Mouse (Mus musculus): ENCODE data around the gene Gm44790. TPM values are rescaled to one million over a fixed set of nuclear protein-coding genes. Genes with fewer than 3 reads are reported as not detected.

Gene Gm44790
- polyA plus RNA-seq, 1 experiment from 2014 or later = not detected

DNA sequence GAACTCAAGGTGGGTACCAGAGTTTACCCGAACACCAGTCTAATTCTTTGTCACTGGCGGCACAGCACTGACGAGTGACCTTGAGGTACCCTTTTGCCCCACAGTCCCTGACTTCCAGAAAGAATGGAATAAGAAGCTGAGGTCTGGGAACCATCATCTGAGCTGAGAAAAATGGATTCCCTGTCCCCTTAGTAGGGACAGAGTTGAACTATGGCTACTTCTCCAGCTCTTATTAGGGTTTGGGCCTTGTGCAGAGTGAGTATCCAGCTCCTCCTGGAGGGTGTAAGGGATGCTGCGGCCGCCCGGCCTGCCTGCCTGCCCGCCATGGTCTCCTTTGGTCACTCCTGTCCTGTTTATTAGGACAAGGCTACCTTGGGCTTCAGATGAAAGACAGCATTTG is 46.6 kb downstream of the Gm44790 start:
- Histone ChIP-seq H3K36me3 (ENCODE audit: control insufficient read depth, insufficient read depth, low read length) (peaks cover 3% of the 10 kb centered on the region; the same call in 1 of the 2 replicates), H3K9me3 (ENCODE audit: control insufficient read depth, low read length) (no peaks in the 10 kb centered on the region), H3K27me3 (ENCODE audit: control insufficient read depth, insufficient read depth, low read length) (no peaks in the 10 kb centered on the region), H3K4me1 (replicated peaks; ENCODE audit: control insufficient read depth, insufficient read depth, low read length) (no peaks in the 10 kb centered on the region; the same call in 1 of the 2 replicates), H3K9ac (ENCODE audit: low read depth, low read length) (peak overlapping the region; percentile 55), H3K4me2 (replicated peaks; ENCODE audit: low read depth, low read length) (peak overlapping the region; percentile 51), H3K4me3 (ENCODE audit: low read depth, low read length) (peak overlapping the region; percentile 34), H3K27ac (ENCODE audit: low read depth, low read length) (peak overlapping the region; percentile 88)
- DNase-seq (ENCODE audit: low spot score) (peak; percentile 35), ATAC-seq (ENCODE audit: low FRiP score) (peak; percentile 15; the same call in 1 of the 2 replicates)
- 62% methylated on average over 7 of the region's 7 CpGs for WGBS

DNA sequence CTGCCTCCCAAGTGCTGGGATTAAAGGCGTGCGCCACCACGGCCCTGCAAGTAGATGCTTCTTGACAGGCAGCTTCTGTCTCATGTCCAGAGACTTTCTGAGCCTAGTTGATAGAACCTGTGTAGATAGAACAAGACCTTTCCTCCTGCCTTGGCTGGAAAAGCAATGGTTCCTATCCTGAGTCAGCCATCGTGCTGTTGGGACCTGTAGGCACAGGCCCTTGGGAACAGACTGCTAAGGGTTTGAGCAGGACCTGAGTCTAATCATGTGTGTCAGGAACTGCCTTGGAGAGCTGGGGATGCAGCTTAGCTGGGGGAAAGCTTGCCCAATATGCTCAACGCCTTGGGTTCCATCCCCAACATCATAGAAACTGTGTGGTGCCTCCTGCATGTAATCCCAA is 47.6 kb downstream of the Gm44790 start:
- Histone ChIP-seq H3K36me3 (ENCODE audit: control insufficient read depth, insufficient read depth, low read length) (peaks cover 3% of the 10 kb centered on the region; the same call in 1 of the 2 replicates), H3K9ac (ENCODE audit: low read depth, low read length) (no peak overlapping the region), H3K27me3 (ENCODE audit: control insufficient read depth, insufficient read depth, low read length) (no peaks in the 10 kb centered on the region), H3K9me3 (ENCODE audit: control insufficient read depth, low read length) (no peaks in the 10 kb centered on the region), H3K4me2 (replicated peaks; ENCODE audit: low read depth, low read length) (no peak overlapping the region), H3K27ac (ENCODE audit: low read depth, low read length) (no peak overlapping the region), H3K4me3 (ENCODE audit: low read depth, low read length) (no peak overlapping the region), H3K4me1 (replicated peaks; ENCODE audit: control insufficient read depth, insufficient read depth, low read length) (no peaks in the 10 kb centered on the region; the same call in 1 of the 2 replicates)
- DNase-seq (ENCODE audit: low spot score) = no peak
- 98% methylated on average over 5 of the region's 5 CpGs for whole genome bisulfite sequencing
- no peak for ATAC-seq (ENCODE audit: low FRiP score)

DNA sequence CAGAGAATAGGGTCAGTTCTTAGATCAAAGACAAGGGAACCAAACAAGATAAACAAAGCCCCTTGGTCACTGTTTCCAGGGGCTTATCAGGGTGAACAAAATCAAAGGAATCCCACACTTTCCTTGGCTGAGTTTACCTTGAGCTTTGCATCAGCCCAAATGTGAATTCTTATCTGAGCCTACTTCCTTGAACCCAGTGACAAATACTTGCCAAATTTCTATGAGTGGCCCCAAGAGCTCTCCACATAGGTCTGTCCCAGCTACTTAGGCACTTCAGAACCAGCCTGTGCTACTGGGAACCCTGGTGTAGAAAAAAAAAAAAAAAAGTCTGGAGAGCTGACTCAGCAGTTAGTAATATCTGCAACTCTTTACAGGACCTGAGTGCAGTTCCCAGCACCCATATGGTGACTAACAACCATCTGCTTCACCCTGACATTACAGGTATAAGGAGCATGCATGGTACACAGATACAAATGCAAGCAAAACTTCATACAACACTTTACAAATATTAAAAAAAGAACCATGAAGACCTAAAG is 48.3 kb downstream of the Gm44790 start:
- H3K9me3 ChIP-seq (ENCODE audit: control insufficient read depth, low read length) = no peaks in the 10 kb centered on the region
- no peak overlapping the region for H3K9ac ChIP-seq (ENCODE audit: low read depth, low read length)
- H3K4me3 ChIP-seq (ENCODE audit: low read depth, low read length) = no peak overlapping the region
- H3K4me2 ChIP-seq (replicated peaks; ENCODE audit: low read depth, low read length) = no peak overlapping the region
- no peak overlapping the region for H3K27ac ChIP-seq (ENCODE audit: low read depth, low read length)
- DNase-seq (ENCODE audit: low spot score) = no peak
- no peaks in the 10 kb centered on the region for H3K27me3 ChIP-seq (ENCODE audit: control insufficient read depth, insufficient read depth, low read length)
- no peak for ATAC-seq (ENCODE audit: low FRiP score)
- H3K4me1 ChIP-seq (replicated peaks; ENCODE audit: control insufficient read depth, insufficient read depth, low read length) = no peaks in the 10 kb centered on the region; the same call in 1 of the 2 replicates
- peaks cover 3% of the 10 kb centered on the region; the same call in 1 of the 2 replicates for H3K36me3 ChIP-seq (ENCODE audit: control insufficient read depth, insufficient read depth, low read length)

DNA sequence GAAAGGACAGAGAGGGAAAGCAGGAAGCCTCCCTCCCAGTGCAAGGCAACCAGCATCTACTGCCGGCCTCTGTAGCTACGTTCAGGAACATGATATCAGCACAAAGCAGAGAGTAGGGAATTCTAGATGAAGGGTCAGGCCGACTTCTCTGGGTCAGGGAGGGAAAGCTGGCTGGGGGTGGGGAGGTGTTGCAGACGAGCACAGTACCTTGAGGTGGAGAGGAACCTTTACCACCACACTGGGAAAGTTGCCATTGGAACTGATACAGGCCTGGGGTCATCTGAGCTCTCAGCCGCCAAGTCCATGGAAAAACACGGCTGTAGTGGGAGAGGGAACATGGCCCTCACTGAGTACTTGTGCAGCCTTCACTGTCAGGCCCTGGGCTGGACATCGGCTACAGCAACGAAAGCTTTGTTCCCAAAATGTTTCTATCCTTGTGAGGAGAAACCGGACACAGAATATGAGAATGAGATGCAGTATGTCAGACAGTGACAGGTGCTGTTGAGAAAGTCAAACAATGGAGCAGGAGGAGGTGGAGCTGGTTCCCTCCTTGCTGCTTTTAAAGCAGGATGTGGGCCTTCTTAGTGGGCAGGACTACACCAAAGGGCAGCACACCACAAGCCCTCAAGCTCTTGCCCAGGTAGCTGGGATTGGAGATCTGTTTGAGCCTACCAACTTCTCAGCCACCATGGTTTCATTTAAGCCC is 49.2 kb downstream of the Gm44790 start:
- H3K9ac ChIP-seq (ENCODE audit: low read depth, low read length) = no peak overlapping the region
- 0 out of 2 replicates have a peak overlapping the region, but pooled peaks have one; percentile 12 for H3K27ac ChIP-seq (ENCODE audit: low read depth, low read length)
- WGBS = 79% methylated on average over 9 of the region's 9 CpGs
- H3K36me3 ChIP-seq (ENCODE audit: control insufficient read depth, insufficient read depth, low read length) = no peaks in the 10 kb centered on the region
- H3K9me3 ChIP-seq (ENCODE audit: control insufficient read depth, low read length) = no peaks in the 10 kb centered on the region
- H3K27me3 ChIP-seq (ENCODE audit: control insufficient read depth, insufficient read depth, low read length) = no peaks in the 10 kb centered on the region
- no peak overlapping the region for H3K4me3 ChIP-seq (ENCODE audit: low read depth, low read length)
- DNase-seq (ENCODE audit: low spot score) (no peak), ATAC-seq (ENCODE audit: low FRiP score) (no peak)
- no peaks in the 10 kb centered on the region; the same call in 1 of the 2 replicates for H3K4me1 ChIP-seq (replicated peaks; ENCODE audit: control insufficient read depth, insufficient read depth, low read length)
- no peak overlapping the region for H3K4me2 ChIP-seq (replicated peaks; ENCODE audit: low read depth, low read length)

DNA sequence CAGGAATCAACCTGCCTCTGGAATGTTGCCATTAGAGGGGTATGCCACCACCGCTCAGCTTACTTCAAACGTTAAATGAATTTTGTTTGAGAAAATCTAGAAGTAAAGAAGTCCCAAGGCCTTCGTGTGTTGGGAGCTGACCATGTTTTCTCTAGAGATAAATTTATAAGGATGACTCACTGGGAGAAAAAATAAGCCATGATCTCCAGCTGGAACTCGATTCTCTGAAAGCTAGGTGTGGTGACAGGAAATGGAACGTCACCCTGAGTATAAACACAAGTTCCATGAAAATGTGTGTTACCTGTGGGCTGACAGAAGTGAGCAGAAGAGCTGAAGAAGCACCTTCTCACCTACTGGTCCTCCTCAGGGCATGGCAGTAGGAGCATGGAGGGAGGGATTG is 50.5 kb downstream of the Gm44790 start:
- no peaks in the 10 kb centered on the region for H3K36me3 ChIP-seq (ENCODE audit: control insufficient read depth, insufficient read depth, low read length)
- H3K27ac ChIP-seq (ENCODE audit: low read depth, low read length) = no peak overlapping the region
- no peaks in the 10 kb centered on the region for H3K9me3 ChIP-seq (ENCODE audit: control insufficient read depth, low read length)
- H3K27me3 ChIP-seq (ENCODE audit: control insufficient read depth, insufficient read depth, low read length) = no peaks in the 10 kb centered on the region
- no peak for ATAC-seq (ENCODE audit: low FRiP score)
- no peaks in the 10 kb centered on the region for H3K4me1 ChIP-seq (replicated peaks; ENCODE audit: control insufficient read depth, insufficient read depth, low read length)
- DNase-seq (ENCODE audit: low spot score) = no peak
- H3K4me2 ChIP-seq (replicated peaks; ENCODE audit: low read depth, low read length) = no peak overlapping the region
- no peak overlapping the region for H3K4me3 ChIP-seq (ENCODE audit: low read depth, low read length)
- WGBS = 92% methylated on average over 5 of the region's 5 CpGs
- no peak overlapping the region for H3K9ac ChIP-seq (ENCODE audit: low read depth, low read length)

DNA sequence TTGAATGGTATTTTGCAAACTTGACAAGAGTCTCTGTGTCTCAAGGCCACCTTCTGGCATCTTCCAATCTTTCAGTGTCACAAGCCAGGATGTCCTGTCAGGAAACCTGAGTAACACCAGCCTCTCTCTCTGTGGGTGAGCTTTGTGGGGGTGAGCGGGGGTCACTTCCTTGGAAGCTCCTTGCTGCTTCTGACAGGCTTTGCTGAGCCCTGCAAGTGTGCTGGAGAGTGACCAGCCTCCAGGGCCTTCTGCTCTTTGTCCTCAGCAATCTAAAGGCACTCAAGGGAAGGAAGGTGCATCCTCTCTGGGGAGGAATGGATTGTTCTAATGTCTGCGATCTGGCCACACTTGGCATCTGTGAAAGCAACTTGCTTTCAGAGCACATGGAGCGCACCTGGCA is 52.9 kb downstream of the Gm44790 start:
- no peak overlapping the region for H3K4me2 ChIP-seq (replicated peaks; ENCODE audit: low read depth, low read length)
- H3K27ac ChIP-seq (ENCODE audit: low read depth, low read length) = peak overlapping the region; percentile 36; the same call in 1 of the 2 replicates
- no peaks in the 10 kb centered on the region for H3K4me1 ChIP-seq (replicated peaks; ENCODE audit: control insufficient read depth, insufficient read depth, low read length)
- DNase-seq (ENCODE audit: low spot score) (no peak), ATAC-seq (ENCODE audit: low FRiP score) (no peak)
- no peaks in the 10 kb centered on the region for H3K36me3 ChIP-seq (ENCODE audit: control insufficient read depth, insufficient read depth, low read length)
- no peaks in the 10 kb centered on the region for H3K9me3 ChIP-seq (ENCODE audit: control insufficient read depth, low read length)
- no peak overlapping the region for H3K4me3 ChIP-seq (ENCODE audit: low read depth, low read length)
- WGBS = 60% methylated on average over 3 of the region's 3 CpGs
- H3K9ac ChIP-seq (ENCODE audit: low read depth, low read length) = no peak overlapping the region
- no peaks in the 10 kb centered on the region for H3K27me3 ChIP-seq (ENCODE audit: control insufficient read depth, insufficient read depth, low read length)

DNA sequence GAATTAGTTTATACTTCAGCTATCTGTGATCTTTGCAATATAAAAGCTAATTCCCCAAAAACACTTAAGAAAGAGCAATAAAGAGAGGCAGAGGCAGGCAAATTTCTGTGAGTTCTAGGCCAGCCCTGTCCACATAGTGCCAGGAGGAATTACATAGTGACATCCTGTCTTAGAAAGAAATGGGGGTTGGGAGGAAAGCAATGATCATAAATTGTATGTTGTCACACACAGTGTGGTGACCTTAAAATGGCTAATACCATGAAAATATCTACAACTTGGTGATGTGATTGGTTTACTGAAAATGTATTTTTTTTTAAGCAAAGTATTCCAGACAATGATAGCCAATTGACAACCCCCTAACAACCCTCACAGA is 53.3 kb downstream of the Gm44790 start:
- H3K36me3 ChIP-seq (ENCODE audit: control insufficient read depth, insufficient read depth, low read length) = no peaks in the 10 kb centered on the region
- no peak overlapping the region for H3K4me3 ChIP-seq (ENCODE audit: low read depth, low read length)
- no peaks in the 10 kb centered on the region for H3K27me3 ChIP-seq (ENCODE audit: control insufficient read depth, insufficient read depth, low read length)
- no peak overlapping the region for H3K27ac ChIP-seq (ENCODE audit: low read depth, low read length)
- no peaks in the 10 kb centered on the region for H3K9me3 ChIP-seq (ENCODE audit: control insufficient read depth, low read length)
- no peaks in the 10 kb centered on the region for H3K4me1 ChIP-seq (replicated peaks; ENCODE audit: control insufficient read depth, insufficient read depth, low read length)
- DNase-seq (ENCODE audit: low spot score) = no peak
- H3K4me2 ChIP-seq (replicated peaks; ENCODE audit: low read depth, low read length) = no peak overlapping the region
- ATAC-seq (ENCODE audit: low FRiP score) = no peak
- H3K9ac ChIP-seq (ENCODE audit: low read depth, low read length) = no peak overlapping the region

DNA sequence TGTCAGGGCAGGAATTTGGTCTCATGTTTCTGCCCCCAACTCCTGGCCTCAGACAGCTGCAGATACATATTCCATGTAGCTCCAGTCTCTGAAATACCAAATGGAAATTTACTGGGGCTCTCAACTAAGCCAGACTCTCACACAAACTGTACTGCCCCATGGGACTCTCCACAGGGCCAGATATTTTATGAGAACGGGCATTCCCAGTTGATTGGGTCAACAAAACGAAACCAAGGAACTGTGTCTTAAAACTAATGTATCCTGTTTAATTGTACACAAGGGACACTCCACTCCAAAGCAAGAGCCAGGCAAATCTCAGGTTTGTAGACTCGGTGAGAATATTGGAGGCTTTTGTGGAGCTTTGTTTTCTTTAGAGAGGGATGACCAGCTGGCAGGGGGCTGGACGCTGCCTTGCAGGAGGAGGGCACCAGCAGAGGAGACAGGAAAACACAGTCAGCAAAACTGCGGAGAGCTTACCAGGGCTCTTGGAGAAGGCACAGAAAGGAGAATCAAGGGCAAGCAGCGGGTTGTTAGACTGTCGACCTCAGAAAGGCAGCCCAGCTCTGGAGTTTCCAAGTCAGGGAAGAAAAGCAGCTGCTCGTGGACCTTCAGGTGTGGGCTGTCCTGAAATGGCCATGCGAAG is 53.9 kb downstream of the Gm44790 start:
- WGBS = 41% methylated on average over 9 of the region's 9 CpGs
- no peak overlapping the region for H3K4me2 ChIP-seq (replicated peaks; ENCODE audit: low read depth, low read length)
- H3K36me3 ChIP-seq (ENCODE audit: control insufficient read depth, insufficient read depth, low read length) = no peaks in the 10 kb centered on the region
- peak overlapping the region; percentile 11; the same call in 1 of the 2 replicates for H3K9ac ChIP-seq (ENCODE audit: low read depth, low read length)
- peak; percentile 30 for DNase-seq (ENCODE audit: low spot score)
- no peaks in the 10 kb centered on the region for H3K27me3 ChIP-seq (ENCODE audit: control insufficient read depth, insufficient read depth, low read length)
- ATAC-seq (ENCODE audit: low FRiP score) = no peak
- H3K4me3 ChIP-seq (ENCODE audit: low read depth, low read length) = no peak overlapping the region
- no peaks in the 10 kb centered on the region for H3K4me1 ChIP-seq (replicated peaks; ENCODE audit: control insufficient read depth, insufficient read depth, low read length)
- no peak overlapping the region for H3K27ac ChIP-seq (ENCODE audit: low read depth, low read length)
- no peaks in the 10 kb centered on the region for H3K9me3 ChIP-seq (ENCODE audit: control insufficient read depth, low read length)

DNA sequence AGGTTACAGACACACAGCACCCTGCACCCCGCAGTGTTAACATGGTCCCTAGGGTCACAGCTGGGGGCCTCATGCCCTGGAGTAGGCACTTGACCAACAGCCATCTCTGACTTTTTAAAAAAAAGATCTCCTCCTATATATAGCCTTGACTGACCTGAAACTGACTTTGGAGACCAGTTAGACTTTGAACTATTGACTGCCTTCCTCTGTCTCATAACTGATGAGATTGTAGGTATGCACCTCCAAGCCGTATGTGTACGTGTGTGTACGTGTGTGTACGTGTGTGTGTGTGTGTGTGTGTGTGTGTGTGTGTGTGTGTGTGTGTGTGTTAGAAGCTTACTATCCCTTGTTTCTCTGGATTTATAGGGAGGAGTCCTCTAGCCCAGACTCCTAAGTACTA is 55.4 kb downstream of the Gm44790 start:
- no peak overlapping the region for H3K4me3 ChIP-seq (ENCODE audit: low read depth, low read length)
- H3K4me1 ChIP-seq (replicated peaks; ENCODE audit: control insufficient read depth, insufficient read depth, low read length) = no peaks in the 10 kb centered on the region
- no peak overlapping the region for H3K9ac ChIP-seq (ENCODE audit: low read depth, low read length)
- H3K4me2 ChIP-seq (replicated peaks; ENCODE audit: low read depth, low read length) = no peak overlapping the region
- no peaks in the 10 kb centered on the region for H3K9me3 ChIP-seq (ENCODE audit: control insufficient read depth, low read length)
- no peak overlapping the region for H3K27ac ChIP-seq (ENCODE audit: low read depth, low read length)
- H3K36me3 ChIP-seq (ENCODE audit: control insufficient read depth, insufficient read depth, low read length) = no peaks in the 10 kb centered on the region
- WGBS = 95% methylated on average over 5 of the region's 5 CpGs
- no peak for ATAC-seq (ENCODE audit: low FRiP score)
- DNase-seq (ENCODE audit: low spot score) = no peak
- no peaks in the 10 kb centered on the region for H3K27me3 ChIP-seq (ENCODE audit: control insufficient read depth, insufficient read depth, low read length)
